Mouse (Mus musculus): Measurements from ENCODE around the gene Sgip1.

Sgip1 gene

GRCm38 (mm10) chr4:102900166-102900565 lies 159.1 kb downstream of the Sgip1 start:
- DNase-seq = no peak

- DNase-seq = no peak
Observed at GRCm38 (mm10) chr4:102907843-102908427, 166.8 kb downstream of the Sgip1 start.

- no peak for DNase-seq
Observed at GRCm38 (mm10) chr4:102910191-102910590, 169.1 kb downstream of the Sgip1 start.

GRCm38 (mm10) chr4:102913176-102913575 lies 172.1 kb downstream of the Sgip1 start:
- no peak for DNase-seq

GRCm38 (mm10) chr4:102913700-102914327 lies 172.7 kb downstream of the Sgip1 start:
- no peak for DNase-seq

GRCm38 (mm10) chr4:102918191-102918590 lies 177.1 kb downstream of the Sgip1 start:
- no peak for DNase-seq

- DNase-seq = no peak
Observed at GRCm38 (mm10) chr4:102929491-102929890, 188.4 kb downstream of the Sgip1 start.

- DNase-seq = no peak
Observed at GRCm38 (mm10) chr4:102930679-102931078, 189.6 kb downstream of the Sgip1 start.

- no peak for DNase-seq
Observed at GRCm38 (mm10) chr4:102940266-102940665, 199.2 kb downstream of the Sgip1 start.

GRCm38 (mm10) chr4:102940738-102941137 lies 199.6 kb downstream of the Sgip1 start:
- no peak for DNase-seq

- DNase-seq = no peak
Observed at GRCm38 (mm10) chr4:102944325-102944724, 203.2 kb downstream of the Sgip1 start.

- DNase-seq = no peak
Observed at GRCm38 (mm10) chr4:102952476-102952875, 211.4 kb downstream of the Sgip1 start.

GRCm38 (mm10) chr4:102955294-102955956 lies 214.3 kb downstream of the Sgip1 start:
- DNase-seq = no peak

- no peak for DNase-seq
Observed at GRCm38 (mm10) chr4:102959409-102959808, 218.3 kb downstream of the Sgip1 start.

- no peak for DNase-seq
Observed at GRCm38 (mm10) chr4:102964174-102964573, 223.1 kb downstream of the Sgip1 start.

GRCm38 (mm10) chr4:102967811-102968210 lies 226.7 kb downstream of the Sgip1 start:
- DNase-seq = no peak

GRCm38 (mm10) chr4:102969599-102969998 lies 228.5 kb downstream of the Sgip1 start:
- no peak for DNase-seq

- DNase-seq = no peak
Observed at GRCm38 (mm10) chr4:102971159-102971558, 230.1 kb downstream of the Sgip1 start.

GRCm38 (mm10) chr4:102972071-102972470 lies 231.0 kb downstream of the Sgip1 start:
- DNase-seq = no peak

- no peak for DNase-seq
Observed at GRCm38 (mm10) chr4:102974172-102974571, 233.1 kb downstream of the Sgip1 start.

- DNase-seq = no peak
Observed at GRCm38 (mm10) chr4:102976290-102977275, 235.5 kb downstream of the Sgip1 start.

- DNase-seq = no peak
Observed at GRCm38 (mm10) chr4:102977778-102978321, 236.8 kb downstream of the Sgip1 start.

- DNase-seq = no peak
Observed at GRCm38 (mm10) chr4:102978440-102978839, 237.3 kb downstream of the Sgip1 start, which contains the start of gene Tctex1d1. Gene Tctex1d1 (plus strand): TSS chr4:102978606.
